11 mouse cellular contexts compared by ENCODE assay signal in genomic region chr3:87952440-87952839, GRCm38 (mm10). TPM values are rescaled to one million over a fixed set of nuclear protein-coding genes. Genes with fewer than 3 reads are reported as not detected.
DNase-seq lines count a peak whose midpoint lies in the region; ATAC-seq lines count a peak whose summit lies in the region.
"Had no signal": no experiment of that assay in that cellular context is flagged by ENCODE, and none has a peak within 500 bp of the region (broad histone marks: within the 10 kb centered on the region; RNA-seq: fewer than 3 reads in every experiment).

No protein-coding gene starts in this region.

- peak overlapping the region; percentile 5; the same call in 1 of the 2 replicates for H3K4me3 ChIP-seq in hindbrain, embryonic 16.5 days (ENCODE audit: low read length)
- peak overlapping the region; percentile 68 for H3K4me3 ChIP-seq in midbrain, embryonic 10.5 days
- H3K4me3 ChIP-seq: myocyte had no signal

- peak; percentile 84 for DNase-seq in heart, adult 11 months
- DNase-seq in heart, adult 18-20 months, result no peak
- DNase-seq in embryo, embryonic 11 days, result peak; percentile 69
- peak; percentile 47 for DNase-seq in midbrain, embryonic 10.5 days (ENCODE audit: low spot score)
- no peak for DNase-seq in right cerebral cortex, adult 2 months (ENCODE audit: low spot score in 2 of 2)
- DNase-seq in cerebellum, postnatal 4 days (ENCODE audit: low spot score in 2 of 2), result no peak
- no peak for DNase-seq in urinary bladder, postnatal 25 days (ENCODE audit: low spot score)
- DNase-seq: adrenal gland, adult 8-10 months; gastrocnemius, postnatal 36 days had no signal

- peak; percentile 72 for ATAC-seq in hindbrain, embryonic 16.5 days

- H3K36me3 ChIP-seq in hindbrain, embryonic 16.5 days (ENCODE audit: control insufficient read depth, insufficient read depth, low read length), result no peaks in the 10 kb centered on the region
- H3K36me3 ChIP-seq in midbrain, embryonic 10.5 days, result peaks cover 41% of the 10 kb centered on the region

- H3K4me2 ChIP-seq in hindbrain, embryonic 16.5 days (ENCODE audit: low read length), result peak overlapping the region; percentile 38

- no peak overlapping the region for H3K9ac ChIP-seq in hindbrain, embryonic 16.5 days (ENCODE audit: low read depth, low read length)

- H3K27ac ChIP-seq in hindbrain, embryonic 16.5 days (ENCODE audit: low read depth, low read length), result no peak overlapping the region
- peak overlapping the region; percentile 95 for H3K27ac ChIP-seq in midbrain, embryonic 10.5 days (replicated peaks)

- no peaks in the 10 kb centered on the region; the same call in none of the 2 replicates for H3K27me3 ChIP-seq in hindbrain, embryonic 16.5 days (replicated peaks; ENCODE audit: control insufficient read depth, insufficient read depth, low read length)
- peaks cover 18% of the 10 kb centered on the region for H3K27me3 ChIP-seq in midbrain, embryonic 10.5 days (ENCODE audit: low read depth, poor library complexity, severe bottlenecking)

- WGBS in hindbrain, embryonic 16.5 days, result 7% methylated on average over 5 of the region's 5 CpGs
- WGBS in midbrain, embryonic 10.5 days, result 2% methylated on average over 5 of the region's 5 CpGs

- H3K9me3 ChIP-seq in hindbrain, embryonic 16.5 days (ENCODE audit: control insufficient read depth, low read length), result no peaks in the 10 kb centered on the region
- no peaks in the 10 kb centered on the region for H3K9me3 ChIP-seq in midbrain, embryonic 10.5 days (replicated peaks)

- H3K4me1 ChIP-seq in hindbrain, embryonic 16.5 days (ENCODE audit: control insufficient read depth, insufficient read depth, low read depth, low read length), result peaks cover 28% of the 10 kb centered on the region
- peaks cover 72% of the 10 kb centered on the region for H3K4me1 ChIP-seq in midbrain, embryonic 10.5 days

RNA-seq across cellular contexts. Expression of gene Crabp2, which starts 4.0 kb away (rescaled TPM):
- total RNA-seq in heart, adult 18-20 months (2021), result not detected
- polyA plus RNA-seq in hindbrain, embryonic 16.5 days (2015; fragmentation: Nextera tagmentation; extraction: Ambion mirVana), result 49.1 and 52.4 TPM in 2 replicates
- 562 and 684 TPM in 2 replicates for polyA plus RNA-seq in midbrain, embryonic 10.5 days (2016; fragmentation: Nextera tagmentation; extraction: Ambion mirVana)

RNA-seq across cellular contexts. Expression of gene Nes, which starts 18.4 kb away (rescaled TPM):
- total RNA-seq in heart, adult 18-20 months (2021), result 10 to 100 TPM; 12.5 to 24.8 TPM
- 15.6 and 20.2 TPM in 2 replicates for polyA plus RNA-seq in hindbrain, embryonic 16.5 days (2015; fragmentation: Nextera tagmentation; extraction: Ambion mirVana)
- polyA plus RNA-seq in midbrain, embryonic 10.5 days (2016; fragmentation: Nextera tagmentation; extraction: Ambion mirVana), result 125 and 158 TPM in 2 replicates

RNA-seq across cellular contexts. Expression of gene Rrnad1, which starts 21.9 kb away (rescaled TPM):
- 1 to 10 TPM; 4.8 to 5.1 TPM for total RNA-seq in heart, adult 18-20 months (2021)
- 20.5 and 24.8 TPM in 2 replicates for polyA plus RNA-seq in hindbrain, embryonic 16.5 days (2015; fragmentation: Nextera tagmentation; extraction: Ambion mirVana)
- polyA plus RNA-seq in midbrain, embryonic 10.5 days (2016; fragmentation: Nextera tagmentation; extraction: Ambion mirVana), result 18.6 and 21.6 TPM in 2 replicates

RNA-seq across cellular contexts. Expression of gene Isg20l2, which starts 22.3 kb away (rescaled TPM):
- 10 to 100 TPM; 10.8 to 11.5 TPM for total RNA-seq in heart, adult 18-20 months (2021)
- 22.7 and 28.9 TPM in 2 replicates for polyA plus RNA-seq in hindbrain, embryonic 16.5 days (2015; fragmentation: Nextera tagmentation; extraction: Ambion mirVana)
- polyA plus RNA-seq in midbrain, embryonic 10.5 days (2016; fragmentation: Nextera tagmentation; extraction: Ambion mirVana), result 81.6 and 81.9 TPM in 2 replicates

RNA-seq across cellular contexts. Expression of gene Mrpl24, which starts 33.1 kb away (rescaled TPM):
- total RNA-seq in heart, adult 18-20 months (2021), result 10 to 100 TPM; 75.0 to 77.9 TPM
- polyA plus RNA-seq in hindbrain, embryonic 16.5 days (2015; fragmentation: Nextera tagmentation; extraction: Ambion mirVana), result 48.3 and 49.1 TPM in 2 replicates
- polyA plus RNA-seq in midbrain, embryonic 10.5 days (2016; fragmentation: Nextera tagmentation; extraction: Ambion mirVana), result 78.3 and 81.6 TPM in 2 replicates

Comparison
In these comparisons a context has a peak if more than half of its experiments do, and no peak if none do; other contexts are left out.
1. DNase-seq: peak in heart, adult 11 months (single experiment), embryo, embryonic 11 days (single experiment) and midbrain, embryonic 10.5 days (single experiment); none in heart, adult 18-20 months (0 of 2), right cerebral cortex, adult 2 months (0 of 2), cerebellum, postnatal 4 days (0 of 2) and urinary bladder, postnatal 25 days (single experiment).
2. RNA of gene Crabp2, which starts 4.0 kb away (polyA plus RNA-seq): 562 to 684 TPM in midbrain, embryonic 10.5 days; 49.1 to 52.4 TPM in hindbrain, embryonic 16.5 days; every median in the first group is over 10 times any median in the second.